Mouse (Mus musculus) right cerebral cortex, postnatal 36 days (tissue): Measurements from ENCODE around the gene Grwd1.

Experiments
- DNase-seq, 2 experiments: peaks; one replicate each; pipeline ENCODE4 v3.0.0; 2022; ENCODE audit warnings: low spot score in 2 of 2, mixed read lengths in 1 of 2

Grwd1 gene

DNA sequence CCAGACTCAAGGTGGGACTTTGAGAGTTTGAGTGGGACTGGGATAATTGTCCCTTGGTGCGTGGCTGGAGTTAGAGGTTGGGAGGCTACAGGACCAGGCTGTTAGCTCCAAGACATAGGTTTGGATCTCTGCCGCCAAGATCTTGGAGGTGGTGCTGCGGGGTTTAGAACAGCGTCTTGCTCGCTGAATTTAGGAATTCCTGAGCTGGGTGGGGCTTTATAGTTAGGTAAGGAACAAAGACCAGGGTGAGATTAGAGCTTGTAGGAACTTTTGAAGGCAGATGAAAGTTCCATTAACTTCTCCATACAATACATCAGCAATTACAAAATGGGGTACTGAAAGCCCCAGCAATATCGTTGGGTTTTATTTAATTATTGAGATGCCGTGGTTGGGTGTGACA is 30.7 kb downstream of the Grwd1 start:
- DNase-seq = no peak

DNA sequence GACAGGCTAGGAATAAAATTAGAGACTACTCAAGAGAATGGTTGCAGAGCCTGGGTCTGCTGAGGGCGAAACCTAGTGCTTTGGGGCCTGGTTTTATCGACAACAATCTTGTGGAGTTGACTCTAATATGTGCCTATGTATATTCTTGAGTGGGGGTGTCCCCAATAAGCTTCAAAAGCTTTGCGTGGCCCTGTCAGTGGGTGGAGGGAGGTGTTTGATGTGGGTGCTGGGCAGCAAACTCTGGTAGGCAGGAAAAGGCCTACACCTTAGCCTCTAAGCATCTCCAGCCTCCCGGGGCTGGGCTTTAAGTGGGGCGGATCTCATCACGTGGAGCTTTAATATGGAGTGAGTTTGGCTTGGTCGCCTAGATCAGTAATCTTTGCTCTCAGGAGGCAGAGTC is 31.8 kb downstream of the Grwd1 start:
- no peak for DNase-seq

DNA sequence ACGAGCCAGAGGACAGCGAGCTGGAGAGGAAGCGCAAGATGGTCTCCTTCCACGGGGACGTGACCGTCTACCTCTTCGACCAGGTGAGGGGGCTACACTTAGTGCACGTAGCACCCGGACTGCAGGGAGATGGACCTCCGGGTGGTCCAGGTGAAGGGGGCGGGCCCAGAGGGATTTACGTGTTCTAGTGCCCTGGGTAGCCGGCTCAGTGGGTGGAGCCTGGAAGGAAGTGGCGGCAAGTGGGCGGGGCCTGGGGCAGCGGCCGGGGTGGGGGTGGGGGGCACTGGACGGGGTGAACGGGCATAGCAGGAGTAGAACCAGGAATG is 32.3 kb downstream of the Grwd1 start:
- no peak for DNase-seq

DNA sequence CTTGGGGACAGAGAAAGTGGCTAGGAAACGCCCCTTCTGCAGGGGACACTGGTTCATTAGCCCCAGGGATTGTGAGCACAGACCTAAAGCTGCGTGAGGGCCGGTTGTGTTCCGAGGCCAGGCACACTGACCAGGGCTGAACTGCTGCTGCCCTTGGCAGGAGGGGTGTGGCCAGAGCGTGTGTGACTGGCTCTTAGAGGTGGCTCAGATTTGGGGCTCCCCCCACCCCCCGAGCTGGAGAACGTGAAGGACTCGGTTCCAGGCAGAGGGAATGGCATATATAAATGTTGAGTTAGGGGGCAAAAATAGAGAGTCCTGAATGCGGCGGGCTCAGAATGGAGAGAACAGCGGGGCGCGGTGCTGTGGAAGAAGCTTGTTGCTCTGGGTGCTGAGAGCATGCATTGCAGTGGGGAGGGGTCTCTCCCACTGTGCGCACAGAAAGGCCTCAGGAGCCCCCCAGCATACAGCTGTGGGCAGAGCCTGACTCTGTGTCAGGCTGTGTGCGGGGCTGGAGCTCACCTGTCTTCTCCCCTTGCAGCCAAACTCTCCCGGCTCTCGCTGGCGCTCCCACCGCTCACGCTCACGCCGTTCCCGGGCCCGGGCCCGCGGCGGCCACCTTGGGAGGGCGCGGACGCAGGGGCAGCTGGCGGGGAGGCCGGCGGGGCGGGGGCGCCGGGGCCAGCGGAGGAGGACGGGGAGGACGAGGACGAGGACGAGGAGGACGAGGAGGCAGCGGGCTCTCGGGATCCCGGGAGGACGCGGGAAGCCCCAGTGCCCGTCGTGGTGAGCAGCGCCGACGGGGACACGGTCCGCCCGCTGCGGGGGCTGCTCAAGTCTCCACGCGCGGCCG is 32.9 kb downstream of the Grwd1 start:
- DNase-seq = no peak

DNA sequence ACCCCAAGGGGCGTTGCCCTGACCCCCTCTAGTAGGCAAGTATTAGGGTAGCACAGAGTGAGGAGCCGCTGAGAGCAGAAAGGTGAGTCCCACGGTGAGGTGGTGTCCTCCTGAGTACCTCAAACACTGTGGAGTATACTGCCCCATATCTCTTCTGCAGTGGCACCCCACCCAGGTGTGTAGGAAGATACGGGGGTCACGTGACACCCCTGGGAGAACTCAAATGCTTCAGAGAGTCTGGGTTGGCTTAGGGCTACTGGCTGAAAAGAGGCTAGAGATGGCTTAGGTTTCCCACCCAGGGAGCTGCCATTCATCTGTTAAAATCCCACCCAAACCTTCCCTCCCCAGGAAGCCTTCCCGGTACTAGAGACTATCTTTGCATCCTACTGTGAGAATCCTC is 33.8 kb downstream of the Grwd1 start:
- no peak for DNase-seq

DNA sequence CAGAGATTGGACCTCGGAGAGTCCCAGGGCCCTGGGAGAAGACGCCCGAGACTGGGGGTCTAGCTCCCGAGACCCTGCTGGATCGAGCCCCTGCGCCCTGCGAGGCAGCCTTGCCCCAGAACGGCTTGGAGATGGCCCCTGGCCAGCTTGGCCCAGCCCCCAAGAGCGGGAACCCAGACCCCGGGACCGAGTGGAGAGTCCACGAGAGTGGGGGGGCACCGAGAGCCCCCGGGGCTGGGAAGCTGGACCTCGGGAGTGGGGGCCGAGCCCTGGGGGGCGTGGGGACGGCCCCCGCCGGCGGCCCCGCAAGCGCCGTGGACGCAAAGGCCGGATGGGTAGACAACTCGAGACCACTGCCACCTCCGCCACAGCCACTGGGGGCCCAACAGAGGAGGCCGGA is 35.8 kb downstream of the Grwd1 start:
- DNase-seq = no peak

DNA sequence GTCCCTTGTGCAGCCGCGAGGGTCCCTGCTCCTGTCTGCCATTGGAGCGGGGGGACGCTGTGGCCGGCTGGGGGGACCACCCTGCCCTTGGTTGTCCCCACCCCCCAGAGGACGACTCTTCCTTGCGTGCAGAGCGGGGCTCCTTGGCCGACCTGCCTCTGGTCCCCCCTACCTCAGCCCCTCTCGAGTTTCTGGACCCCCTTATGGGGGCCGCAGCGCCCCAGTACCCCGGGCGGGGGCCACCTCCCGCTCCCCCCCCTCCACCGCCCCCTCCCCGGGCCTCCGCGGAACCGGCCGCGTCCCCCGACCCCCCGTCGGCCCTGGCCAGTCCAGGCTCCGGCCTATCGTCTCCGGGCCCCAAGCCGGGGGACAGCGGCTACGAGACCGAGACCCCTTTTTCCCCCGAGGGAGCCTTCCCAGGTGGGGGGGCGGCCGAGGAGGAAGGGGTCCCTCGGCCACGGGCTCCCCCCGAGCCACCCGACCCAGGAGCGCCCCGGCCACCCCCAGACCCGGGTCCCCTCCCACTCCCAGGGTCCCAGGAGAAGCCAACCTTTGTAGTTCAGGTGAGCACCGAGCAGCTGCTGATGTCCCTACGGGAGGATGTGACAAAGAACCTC is 36.7 kb downstream of the Grwd1 start:
- no peak for DNase-seq

DNA sequence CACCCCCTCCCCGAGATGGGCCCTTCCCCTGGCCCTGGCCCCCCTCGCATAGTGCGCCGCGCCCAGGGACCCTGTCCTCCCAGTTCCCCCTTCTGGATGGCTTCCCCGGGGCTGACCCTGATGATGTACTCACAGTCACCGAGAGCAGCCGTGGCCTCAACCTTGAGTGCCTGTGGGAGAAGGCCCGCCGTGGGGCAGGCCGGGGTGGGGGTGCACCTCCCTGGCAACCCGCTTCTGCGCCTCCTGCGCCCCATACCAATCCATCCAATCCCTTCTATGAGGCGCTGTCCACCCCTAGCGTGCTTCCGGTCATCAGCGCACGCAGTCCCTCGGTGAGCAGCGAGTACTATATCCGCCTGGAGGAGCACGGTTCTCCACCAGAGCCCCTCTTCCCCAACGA is 37.5 kb downstream of the Grwd1 start:
- DNase-seq = no peak

DNA sequence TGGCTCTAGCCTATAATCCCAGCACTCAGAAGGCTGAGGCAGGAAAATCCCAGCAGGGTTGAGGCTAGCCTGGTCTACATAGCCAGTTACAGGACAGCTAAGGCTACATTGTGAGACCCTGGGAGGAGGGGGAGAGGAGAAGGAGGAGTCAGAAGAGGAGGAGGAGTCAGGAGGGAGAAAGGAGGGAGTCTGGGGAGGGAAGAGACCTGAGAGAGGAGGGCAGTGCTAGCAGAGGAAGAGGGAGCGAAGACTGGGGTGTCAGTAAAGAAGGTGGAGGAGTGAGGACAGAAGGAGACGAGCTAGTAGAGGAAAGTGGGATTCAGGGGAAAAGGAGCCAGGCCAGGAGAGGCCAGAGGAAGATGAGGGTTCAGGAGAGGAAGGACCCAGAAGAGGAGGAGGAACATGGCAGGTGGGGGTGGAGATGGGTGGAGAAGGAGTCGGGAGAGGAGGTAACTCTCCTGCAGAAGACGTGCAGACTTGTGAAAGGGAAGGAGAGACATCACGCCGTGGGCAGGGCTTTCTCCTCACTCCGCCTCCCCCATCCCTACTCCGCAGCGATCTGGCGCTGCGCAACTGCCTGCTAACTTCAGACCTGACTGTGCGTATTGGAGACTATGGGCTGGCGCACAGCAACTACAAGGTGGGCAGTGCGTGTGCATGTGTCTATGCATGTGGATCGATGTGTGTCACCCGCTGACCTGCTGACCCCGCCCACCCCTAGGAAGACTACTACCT is 38.8 kb downstream of the Grwd1 start:
- no peak for DNase-seq

DNA sequence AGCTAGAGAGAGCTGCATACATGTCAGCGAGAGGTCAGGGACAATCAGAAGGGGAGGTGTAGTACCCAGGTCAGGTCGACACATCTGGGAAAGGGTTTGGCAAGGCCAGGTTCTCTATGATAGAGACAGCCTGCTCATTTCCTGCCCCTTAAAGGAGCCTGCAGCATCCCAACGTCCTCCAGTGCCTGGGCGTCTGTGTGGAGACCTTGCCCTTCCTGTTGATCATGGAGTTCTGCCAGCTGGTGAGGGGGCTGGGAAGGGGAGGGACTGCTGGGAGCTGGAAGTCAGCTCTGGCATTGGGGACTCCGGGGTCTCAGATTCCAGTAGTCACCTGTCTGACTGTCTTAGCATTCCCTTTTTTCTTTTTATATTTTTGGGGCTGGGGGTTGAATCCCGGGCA is 40.0 kb downstream of the Grwd1 start:
- no peak for DNase-seq

DNA sequence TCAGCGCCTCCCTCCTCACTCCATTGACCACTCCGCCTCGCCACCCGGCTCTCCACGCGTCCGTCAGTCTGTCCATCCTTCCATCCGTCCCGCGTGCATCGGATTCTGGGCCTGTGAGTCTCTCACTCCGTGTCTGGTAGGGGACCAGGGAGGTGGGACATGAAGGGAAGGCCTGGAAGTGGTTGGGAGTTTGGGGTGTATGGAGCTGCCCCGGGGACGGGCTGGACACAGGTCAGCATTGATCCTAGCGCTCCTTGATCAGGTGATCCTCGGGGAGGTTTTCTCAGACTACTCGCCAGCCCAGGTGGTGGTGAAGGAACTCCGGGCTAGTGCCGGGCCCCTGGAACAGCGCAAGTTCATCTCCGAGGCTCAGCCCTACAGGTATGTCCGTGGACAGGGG is 43.1 kb downstream of the Grwd1 start:
- no peak for DNase-seq

DNA sequence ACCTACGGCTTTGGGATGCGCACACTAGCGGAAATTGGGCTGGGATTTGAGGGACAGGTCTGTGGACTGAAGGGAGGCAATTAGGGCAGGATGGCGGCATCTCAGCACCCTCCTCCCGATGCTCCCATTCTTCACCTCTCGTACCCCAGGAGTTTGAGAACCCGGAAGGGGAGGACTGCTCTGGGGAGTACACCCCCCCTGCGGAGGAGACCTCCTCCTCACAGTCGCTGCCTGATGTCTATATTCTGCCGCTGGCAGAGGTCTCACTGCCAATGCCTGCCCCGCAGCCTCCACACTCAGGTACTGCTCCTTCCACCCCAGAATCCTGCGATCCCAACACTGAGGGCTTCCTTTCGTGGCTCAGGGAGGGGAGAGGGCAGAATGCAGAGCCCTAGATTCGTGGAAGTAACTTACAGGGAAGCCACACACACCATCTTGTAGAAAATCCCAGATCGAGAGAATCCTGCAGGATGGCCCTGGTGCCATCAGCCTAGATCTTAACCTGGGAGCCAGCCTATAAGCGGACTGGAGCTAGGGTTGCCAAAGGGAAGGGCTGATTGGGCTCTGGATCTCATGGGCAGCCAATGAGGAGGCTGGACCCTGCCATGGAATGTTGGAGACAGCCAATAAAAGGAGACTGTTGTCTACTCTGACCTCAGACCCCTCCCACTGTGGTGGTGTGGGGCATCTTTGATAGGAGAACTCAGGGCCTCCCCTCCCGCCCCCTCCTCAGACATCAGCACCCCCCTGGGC is 43.9 kb downstream of the Grwd1 start:
- DNase-seq = peak; percentile 61 to 81

DNA sequence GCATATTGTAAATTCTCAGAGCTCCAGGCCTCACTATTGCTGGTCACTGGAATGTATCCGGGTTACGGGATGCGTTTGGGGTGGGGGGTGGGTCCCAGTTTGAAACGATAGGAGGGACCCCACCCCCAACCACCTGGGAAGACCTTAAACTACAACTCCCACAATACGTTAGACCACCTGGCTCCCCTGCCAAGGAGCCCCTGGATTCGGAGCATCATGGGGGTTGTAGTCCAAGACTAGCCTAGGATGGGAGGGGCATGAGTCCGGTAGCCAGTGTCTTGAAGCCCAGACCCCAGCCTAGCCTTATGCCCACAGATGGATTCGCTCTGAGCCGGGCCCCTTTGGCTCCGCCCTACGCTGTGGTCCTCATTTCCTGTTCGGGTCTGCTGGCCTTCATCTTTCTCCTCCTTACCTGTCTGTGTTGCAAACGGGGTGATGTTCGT is 44.6 kb downstream of the Grwd1 start:
- no peak for DNase-seq

DNA sequence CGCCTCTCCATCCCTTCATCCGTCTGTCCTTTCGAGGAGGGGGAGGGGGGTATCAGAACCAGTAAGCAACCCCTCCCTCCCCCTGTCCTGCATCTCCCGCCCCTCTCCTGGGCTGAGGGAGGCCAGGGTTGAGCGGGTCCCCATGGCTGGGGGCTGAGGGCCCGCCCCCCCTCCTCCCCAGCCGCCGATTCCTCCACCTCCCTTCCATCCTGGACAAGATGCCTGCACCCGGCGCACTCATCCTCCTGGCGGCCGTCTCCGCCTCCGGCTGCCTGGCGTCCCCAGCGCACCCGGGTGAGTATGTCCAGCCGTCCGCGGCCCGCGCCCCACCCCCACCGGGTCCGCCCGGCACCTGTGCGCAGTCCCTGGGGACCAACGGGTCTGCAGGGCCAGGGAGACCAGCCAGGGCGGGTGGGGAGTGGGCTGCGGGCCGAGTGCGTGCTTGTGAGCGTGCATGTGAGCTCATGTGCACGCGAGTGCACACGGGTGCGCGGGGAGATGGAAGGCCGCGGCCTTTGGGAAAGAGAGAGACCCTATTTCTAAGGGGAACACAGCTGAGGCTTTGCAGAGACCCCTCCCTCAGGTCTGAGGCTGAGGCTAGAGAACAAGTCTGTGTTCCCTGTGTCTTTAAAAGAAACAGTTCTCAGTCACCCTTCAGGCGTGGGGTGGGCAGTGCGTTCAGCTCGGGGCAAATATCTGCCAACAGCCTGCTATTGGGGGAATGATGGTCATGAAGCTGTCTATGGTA is 45.2 kb downstream of the Grwd1 start:
- peak in 1 of 2 experiments; percentile 51 for DNase-seq

DNA sequence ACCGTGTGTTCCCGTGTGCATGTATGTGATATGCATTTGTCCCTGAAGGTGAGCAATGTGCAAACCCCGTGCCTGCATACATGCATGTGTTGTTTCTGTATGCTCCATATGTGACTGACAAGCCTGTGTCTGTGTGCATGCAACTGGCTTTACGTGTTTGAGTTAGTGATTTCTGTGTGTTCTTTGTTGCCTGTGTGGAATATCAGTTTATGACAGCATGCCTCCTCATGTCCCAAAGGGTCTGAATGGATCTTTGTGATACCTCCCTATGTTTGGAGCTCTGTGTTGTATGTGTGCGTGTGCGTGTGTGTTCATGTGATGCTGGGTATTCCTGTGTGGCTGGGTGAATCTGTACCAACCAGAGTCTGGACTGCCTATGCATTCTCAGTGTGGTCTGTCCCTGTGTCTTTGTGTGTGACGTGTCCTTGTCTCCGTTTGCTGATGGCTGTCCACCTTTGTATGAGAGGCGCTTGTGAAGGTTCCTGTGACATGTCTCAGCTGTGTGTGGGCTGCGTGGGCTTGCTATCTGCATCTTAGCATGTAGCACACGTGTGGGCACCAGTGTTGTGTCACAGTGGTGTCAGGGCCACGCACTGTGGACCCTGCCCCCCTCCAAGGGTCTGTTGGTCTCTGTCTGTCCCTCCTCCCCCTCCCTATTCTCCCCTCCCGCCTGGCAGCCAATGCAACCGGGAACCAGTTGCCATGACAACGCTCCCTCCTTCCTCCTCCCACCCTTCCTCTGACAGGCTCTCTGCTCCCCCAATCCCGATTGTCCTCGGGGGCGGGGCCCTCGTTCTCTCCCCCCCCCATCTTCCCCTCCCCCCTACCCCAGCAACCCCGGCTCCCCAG is 46.0 kb downstream of the Grwd1 start, which contains the start of gene Sult2b1:
Gene Sult2b1 (minus strand): TSS at position 146 of the 849 bp plus-strand sequence.
- peak; percentile 92 to 96 for DNase-seq

DNA sequence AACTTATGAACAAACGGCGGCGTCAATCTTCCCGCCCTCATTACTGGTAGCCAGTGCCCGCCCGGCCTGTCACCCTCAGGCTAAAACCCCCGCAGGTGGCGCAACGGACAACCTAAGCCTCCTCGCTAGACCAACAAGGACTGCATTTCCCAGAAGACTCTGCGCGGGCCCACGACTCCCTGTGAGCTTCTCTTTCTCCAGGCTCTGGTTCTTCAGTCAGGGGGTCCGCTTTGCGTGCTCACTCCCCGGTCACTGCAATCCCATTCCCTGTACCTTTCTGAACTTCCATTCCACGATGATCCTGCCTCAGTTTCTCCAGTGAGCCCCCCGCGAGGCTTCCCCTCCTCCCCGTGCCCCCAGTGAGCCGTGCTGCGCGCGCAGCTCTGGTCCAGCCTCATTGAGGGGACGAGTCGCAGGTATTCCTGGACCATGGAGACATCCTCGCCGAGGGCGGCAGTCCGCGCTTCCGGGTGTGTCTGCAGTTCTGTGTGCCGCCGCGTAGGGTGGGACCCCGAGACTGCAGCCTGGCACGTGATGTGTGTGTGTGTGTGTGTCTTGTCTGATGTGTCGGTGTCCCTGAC is 47.1 kb downstream of the Grwd1 start, which contains the start of gene Lmtk3:
Gene Lmtk3 (plus strand): TSS at position 228 of the 581 bp plus-strand sequence.
- DNase-seq = peak; percentile 80 to 85

DNA sequence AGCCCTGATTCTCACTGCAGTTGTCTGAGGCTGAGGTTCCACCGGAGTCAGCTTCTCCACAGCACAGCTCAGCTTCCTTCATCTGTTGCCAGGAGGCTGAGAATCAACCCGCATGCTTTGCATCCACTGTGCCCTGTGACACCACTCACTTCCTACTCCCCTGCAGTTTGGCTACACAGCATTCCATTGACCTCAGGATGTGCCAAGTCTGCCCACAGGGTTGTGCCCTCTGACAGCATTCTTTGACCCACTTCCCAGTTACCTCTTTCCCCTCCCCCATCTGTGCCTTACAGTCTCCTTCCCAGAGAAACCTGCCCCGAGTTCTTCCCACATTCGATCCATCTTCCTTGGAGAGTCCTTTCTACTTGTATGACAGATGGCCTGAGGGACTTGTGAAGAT is 48.5 kb downstream of the Grwd1 start:
- DNase-seq = no peak

DNA sequence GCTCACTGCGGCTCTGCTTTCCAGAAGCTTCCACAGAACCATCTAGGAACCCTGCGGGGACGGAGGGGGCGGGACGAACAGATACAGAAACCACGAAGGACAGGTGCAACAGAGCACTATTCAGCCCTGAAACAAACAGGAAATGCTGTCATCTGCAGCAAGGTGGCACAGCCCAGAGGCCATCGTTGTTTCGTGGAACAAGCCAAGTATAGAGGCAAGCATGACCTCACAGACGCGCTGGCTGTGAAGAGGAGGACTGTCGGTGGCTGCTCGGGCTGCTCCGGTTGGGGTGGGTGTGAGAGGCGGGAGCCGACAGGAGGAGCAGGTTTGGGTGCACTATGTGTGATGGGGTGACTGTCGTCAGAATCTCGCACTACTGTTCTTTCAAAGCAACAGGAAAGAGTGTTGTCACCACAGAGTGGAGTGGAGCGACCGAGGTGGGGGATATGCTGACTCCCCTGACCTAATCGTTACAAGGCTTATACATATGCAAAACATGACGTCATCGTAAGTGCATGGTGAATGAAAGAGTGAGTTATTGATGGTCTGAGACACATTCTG is 51.6 kb downstream of the Grwd1 start:
- no peak for DNase-seq

DNA sequence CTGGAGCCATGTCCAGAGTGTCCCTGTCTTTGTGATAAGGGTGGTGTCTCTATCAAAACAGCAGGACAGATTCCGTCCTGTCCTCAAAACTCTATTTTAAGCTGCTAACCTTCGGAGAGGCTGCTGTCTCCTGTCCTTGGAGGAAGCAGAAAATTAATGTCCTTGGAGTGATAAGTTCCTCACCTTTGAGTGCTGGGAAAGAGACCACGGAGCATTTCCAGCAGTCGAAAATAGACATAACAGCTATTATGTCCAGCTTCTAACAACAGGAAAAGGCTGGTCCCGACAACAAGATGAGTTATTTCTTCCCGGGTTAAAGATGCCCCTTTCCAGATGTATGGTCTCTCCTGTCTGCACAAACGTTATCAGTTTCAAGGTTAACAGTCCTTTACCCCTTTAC is 55.5 kb downstream of the Grwd1 start:
- no peak for DNase-seq
